Mouse (Mus musculus) G1E (cell line): ENCODE data around the gene Cxcl2.

ENCODE experiments used
- CTCF ChIP-seq: IDR thresholded peaks from 2 replicates; pipeline ENCODE4 v1.5.1; 2012; ENCODE audit warnings: low read depth, low read length, inconsistent platforms, mixed read lengths
- GATA1 ChIP-seq: IDR thresholded peaks from 2 replicates; pipeline ENCODE4 v1.6.1; 2012; ENCODE audit warnings: borderline replicate concordance, low read length, inconsistent platforms, mixed read lengths
- TAL1 ChIP-seq: conservative IDR thresholded peaks from 2 replicates; pipeline ENCODE4 v1.6.1; 2012; ENCODE audit warnings: low read depth, low read length, inconsistent platforms, mixed read lengths

GRCm38 (mm10) chr5:90859031-90859430 lies 44.6 kb upstream of the Cxcl2 start:
- TF ChIP-seq TAL1 (no peak), CTCF (no peak), GATA1 (no peak)
